Mouse (Mus musculus): ENCODE measurements around the gene Acot7. TPM values are rescaled to one million over a fixed set of nuclear protein-coding genes. Genes with fewer than 3 reads are reported as not detected.

Gene Acot7
- polyA plus RNA-seq, 1 experiment from 2014 or later: 125 TPM

GRCm38 (mm10) chr4:152282721-152283120, 104.8 kb downstream of the Acot7 start:
- Histone ChIP-seq H3K4me2 (replicated peaks; ENCODE audit: low read depth, low read length) (peak overlapping the region; percentile 26), H3K36me3 (ENCODE audit: control insufficient read depth, insufficient read depth, low read length) (no peaks in the 10 kb centered on the region), H3K4me1 (replicated peaks; ENCODE audit: control insufficient read depth, insufficient read depth, low read length) (peaks cover 19% of the 10 kb centered on the region), H3K9me3 (ENCODE audit: control insufficient read depth, low read length) (no peaks in the 10 kb centered on the region), H3K27ac (ENCODE audit: low read depth, low read length) (no peak overlapping the region), H3K9ac (ENCODE audit: low read depth, low read length) (peak overlapping the region; percentile 15; the same call in 1 of the 2 replicates), H3K4me3 (ENCODE audit: low read depth, low read length) (peak overlapping the region; percentile 21), H3K27me3 (ENCODE audit: control insufficient read depth, insufficient read depth, low read length) (peaks cover 83% of the 10 kb centered on the region)
- DNase-seq (ENCODE audit: low spot score) (no peak), ATAC-seq (ENCODE audit: low FRiP score) (no peak)
- 17% methylated on average over 29 of the region's 34 CpGs for WGBS

- H3K4me1 ChIP-seq (replicated peaks; ENCODE audit: control insufficient read depth, insufficient read depth, low read length): peaks cover 23% of the 10 kb centered on the region
- peaks cover 90% of the 10 kb centered on the region for H3K27me3 ChIP-seq (ENCODE audit: control insufficient read depth, insufficient read depth, low read length)
- H3K4me3 ChIP-seq (ENCODE audit: low read depth, low read length): peak overlapping the region; percentile 21
- peak overlapping the region; percentile 15; the same call in 1 of the 2 replicates for H3K9ac ChIP-seq (ENCODE audit: low read depth, low read length)
- no peak overlapping the region for H3K27ac ChIP-seq (ENCODE audit: low read depth, low read length)
- ATAC-seq (ENCODE audit: low FRiP score) (peak; percentile 46), DNase-seq (ENCODE audit: low spot score) (peak; percentile 91)
- H3K9me3 ChIP-seq (ENCODE audit: control insufficient read depth, low read length): no peaks in the 10 kb centered on the region
- 5% methylated on average over 69 of the region's 70 CpGs for WGBS
- H3K4me2 ChIP-seq (replicated peaks; ENCODE audit: low read depth, low read length): peak overlapping the region; percentile 26
- H3K36me3 ChIP-seq (ENCODE audit: control insufficient read depth, insufficient read depth, low read length): no peaks in the 10 kb centered on the region
Measured at GRCm38 (mm10) chr4:152283186-152283950, 105.4 kb downstream of the Acot7 start.

- no peaks in the 10 kb centered on the region for H3K36me3 ChIP-seq (ENCODE audit: control insufficient read depth, insufficient read depth, low read length)
- H3K4me1 ChIP-seq (replicated peaks; ENCODE audit: control insufficient read depth, insufficient read depth, low read length): peaks cover 27% of the 10 kb centered on the region
- H3K4me3 ChIP-seq (ENCODE audit: low read depth, low read length): no peak overlapping the region
Measured at GRCm38 (mm10) chr4:152285505-152285904, 107.6 kb downstream of the Acot7 start.

GRCm38 (mm10) chr4:152286183-152286582, 108.2 kb downstream of the Acot7 start:
- Histone ChIP-seq H3K27me3 (ENCODE audit: control insufficient read depth, insufficient read depth, low read length) (peaks cover 90% of the 10 kb centered on the region), H3K4me3 (ENCODE audit: low read depth, low read length) (peak overlapping the region; percentile 23), H3K36me3 (ENCODE audit: control insufficient read depth, insufficient read depth, low read length) (no peaks in the 10 kb centered on the region), H3K9ac (ENCODE audit: low read depth, low read length) (no peak overlapping the region), H3K27ac (ENCODE audit: low read depth, low read length) (no peak overlapping the region), H3K4me2 (replicated peaks; ENCODE audit: low read depth, low read length) (peak overlapping the region; percentile 52), H3K4me1 (replicated peaks; ENCODE audit: control insufficient read depth, insufficient read depth, low read length) (peaks cover 32% of the 10 kb centered on the region), H3K9me3 (ENCODE audit: control insufficient read depth, low read length) (no peaks in the 10 kb centered on the region)
- 2% methylated on average over 32 of the region's 32 CpGs for WGBS
- ATAC-seq (ENCODE audit: low FRiP score): peak; percentile 17
- DNase-seq (ENCODE audit: low spot score): peak; percentile 69

More at GRCm38 (mm10) chr4:152285505-152285904, 107.6 kb downstream of the Acot7 start:
- Histone ChIP-seq H3K9ac (ENCODE audit: low read depth, low read length) (no peak overlapping the region), H3K9me3 (ENCODE audit: control insufficient read depth, low read length) (no peaks in the 10 kb centered on the region), H3K27ac (ENCODE audit: low read depth, low read length) (no peak overlapping the region), H3K27me3 (ENCODE audit: control insufficient read depth, insufficient read depth, low read length) (peaks cover 90% of the 10 kb centered on the region), H3K4me2 (replicated peaks; ENCODE audit: low read depth, low read length) (no peak overlapping the region)
- no peak for ATAC-seq (ENCODE audit: low FRiP score)
- DNase-seq (ENCODE audit: low spot score): peak; percentile 77
- WGBS: 7% methylated on average over 10 of the region's 10 CpGs

- Histone ChIP-seq H3K9ac (ENCODE audit: low read depth, low read length) (no peak overlapping the region; the same call in 1 of the 2 replicates), H3K4me2 (replicated peaks; ENCODE audit: low read depth, low read length) (peak overlapping the region; percentile 52), H3K4me3 (ENCODE audit: low read depth, low read length) (peak overlapping the region; percentile 23), H3K27me3 (ENCODE audit: control insufficient read depth, insufficient read depth, low read length) (peaks cover 89% of the 10 kb centered on the region), H3K9me3 (ENCODE audit: control insufficient read depth, low read length) (no peaks in the 10 kb centered on the region), H3K27ac (ENCODE audit: low read depth, low read length) (no peak overlapping the region), H3K4me1 (replicated peaks; ENCODE audit: control insufficient read depth, insufficient read depth, low read length) (peaks cover 32% of the 10 kb centered on the region), H3K36me3 (ENCODE audit: control insufficient read depth, insufficient read depth, low read length) (no peaks in the 10 kb centered on the region)
- ATAC-seq (ENCODE audit: low FRiP score) (no peak), DNase-seq (ENCODE audit: low spot score) (peak; percentile 75)
- WGBS: 2% methylated on average over 26 of the region's 26 CpGs
Measured at GRCm38 (mm10) chr4:152286887-152287286, 109.0 kb downstream of the Acot7 start.

GRCm38 (mm10) chr4:152287317-152288120, 109.6 kb downstream of the Acot7 start:
- ATAC-seq (ENCODE audit: low FRiP score) (no peak), DNase-seq (ENCODE audit: low spot score) (no peak)
- Histone ChIP-seq H3K27ac (ENCODE audit: low read depth, low read length) (no peak overlapping the region), H3K9ac (ENCODE audit: low read depth, low read length) (no peak overlapping the region), H3K27me3 (ENCODE audit: control insufficient read depth, insufficient read depth, low read length) (peaks cover 86% of the 10 kb centered on the region), H3K9me3 (ENCODE audit: control insufficient read depth, low read length) (no peaks in the 10 kb centered on the region), H3K4me1 (replicated peaks; ENCODE audit: control insufficient read depth, insufficient read depth, low read length) (peaks cover 38% of the 10 kb centered on the region), H3K4me3 (ENCODE audit: low read depth, low read length) (peak overlapping the region; percentile 23; the same call in 1 of the 2 replicates), H3K4me2 (replicated peaks; ENCODE audit: low read depth, low read length) (peak overlapping the region; percentile 52), H3K36me3 (ENCODE audit: control insufficient read depth, insufficient read depth, low read length) (no peaks in the 10 kb centered on the region)
- 11% methylated on average over 19 of the region's 19 CpGs for WGBS

- Histone ChIP-seq H3K27ac (ENCODE audit: low read depth, low read length) (no peak overlapping the region), H3K4me1 (replicated peaks; ENCODE audit: control insufficient read depth, insufficient read depth, low read length) (peaks cover 38% of the 10 kb centered on the region), H3K4me3 (ENCODE audit: low read depth, low read length) (no peak overlapping the region), H3K9ac (ENCODE audit: low read depth, low read length) (no peak overlapping the region), H3K36me3 (ENCODE audit: control insufficient read depth, insufficient read depth, low read length) (no peaks in the 10 kb centered on the region), H3K4me2 (replicated peaks; ENCODE audit: low read depth, low read length) (no peak overlapping the region), H3K27me3 (ENCODE audit: control insufficient read depth, insufficient read depth, low read length) (peaks cover 85% of the 10 kb centered on the region), H3K9me3 (ENCODE audit: control insufficient read depth, low read length) (no peaks in the 10 kb centered on the region)
- WGBS: 30% methylated on average over 18 of the region's 18 CpGs
- peak; percentile 77 for DNase-seq (ENCODE audit: low spot score)
- ATAC-seq (ENCODE audit: low FRiP score): no peak
Measured at GRCm38 (mm10) chr4:152288398-152288945, 110.5 kb downstream of the Acot7 start.

GRCm38 (mm10) chr4:152290385-152290784, 112.5 kb downstream of the Acot7 start:
- Histone ChIP-seq H3K4me2 (replicated peaks; ENCODE audit: low read depth, low read length) (peak overlapping the region; percentile 47), H3K27me3 (ENCODE audit: control insufficient read depth, insufficient read depth, low read length) (peaks cover 80% of the 10 kb centered on the region), H3K36me3 (ENCODE audit: control insufficient read depth, insufficient read depth, low read length) (no peaks in the 10 kb centered on the region), H3K4me3 (ENCODE audit: low read depth, low read length) (peak overlapping the region; percentile 17), H3K9me3 (ENCODE audit: control insufficient read depth, low read length) (no peaks in the 10 kb centered on the region), H3K4me1 (replicated peaks; ENCODE audit: control insufficient read depth, insufficient read depth, low read length) (peaks cover 36% of the 10 kb centered on the region), H3K9ac (ENCODE audit: low read depth, low read length) (peak overlapping the region; percentile 42), H3K27ac (ENCODE audit: low read depth, low read length) (0 out of 2 replicates have a peak overlapping the region, but pooled peaks have one; percentile 24)
- peak; percentile 50 for ATAC-seq (ENCODE audit: low FRiP score)
- DNase-seq (ENCODE audit: low spot score): peak; percentile 84
- 1% methylated on average over 39 of the region's 39 CpGs for WGBS
